Mouse (Mus musculus): ENCODE results near the gene Sftpa1.

GRCm38 (mm10) chr14:41112944-41113343, 18.6 kb upstream of the Sftpa1 start:
- TF ChIP-seq HCFC1 (IDR thresholded peaks at IDR 0.05; ENCODE audit: borderline replicate concordance, insufficient read depth, low read length), result no peak
- TF ChIP-seq MAFK (IDR thresholded peaks at IDR 0.05; ENCODE audit: insufficient read depth, low read depth, low read length), result no peak
- no peak for TF ChIP-seq ZNF384 (IDR thresholded peaks at IDR 0.05; ENCODE audit: low read depth, low read length)

All from ES-E14 (cell line).